Mouse (Mus musculus): Measurements from ENCODE around the gene Atp8b4. TPM values are rescaled to one million over a fixed set of nuclear protein-coding genes. Genes with fewer than 3 reads are reported as not detected.

Gene Atp8b4
- total RNA-seq, 1 experiment from 2014 or later, result 85.9 TPM

DNA sequence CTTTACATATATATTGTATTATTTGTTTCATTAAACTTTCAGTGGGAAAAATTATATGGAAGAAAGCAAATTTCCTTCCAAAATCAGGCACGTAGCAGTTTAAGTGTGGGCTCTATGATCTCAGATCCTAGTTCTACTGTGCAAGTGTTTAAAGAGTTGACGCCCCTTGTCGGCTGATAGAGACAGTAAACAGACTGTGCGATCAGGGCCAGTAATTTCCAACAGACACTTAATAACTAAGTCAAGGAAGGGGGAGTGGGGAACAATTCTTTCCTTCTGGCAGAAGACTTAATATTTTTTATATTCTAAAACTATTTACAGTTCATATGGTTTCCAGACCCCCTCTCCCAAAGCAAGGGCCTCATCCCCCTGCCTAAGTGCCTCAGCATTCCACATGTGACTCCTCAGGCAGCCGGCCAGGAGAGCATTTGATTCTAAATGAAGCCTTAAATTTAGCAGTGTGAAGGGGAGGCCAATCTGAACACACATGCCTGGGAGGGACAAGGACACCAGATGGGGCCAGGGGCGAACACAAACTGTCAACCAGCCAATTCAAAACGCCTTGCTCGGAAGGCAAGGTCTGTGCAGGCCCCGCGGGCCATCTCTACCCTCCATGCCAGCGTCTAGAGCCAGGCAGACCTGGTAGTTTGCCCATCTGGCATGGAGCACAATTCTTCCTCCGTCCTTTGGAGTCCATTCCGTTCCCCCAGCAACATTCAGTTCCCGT is 50.1 kb downstream of the Atp8b4 start:
- no peak for ATAC-seq (replicated peaks; ENCODE audit: low read depth, poor library complexity, severe bottlenecking)

DNA sequence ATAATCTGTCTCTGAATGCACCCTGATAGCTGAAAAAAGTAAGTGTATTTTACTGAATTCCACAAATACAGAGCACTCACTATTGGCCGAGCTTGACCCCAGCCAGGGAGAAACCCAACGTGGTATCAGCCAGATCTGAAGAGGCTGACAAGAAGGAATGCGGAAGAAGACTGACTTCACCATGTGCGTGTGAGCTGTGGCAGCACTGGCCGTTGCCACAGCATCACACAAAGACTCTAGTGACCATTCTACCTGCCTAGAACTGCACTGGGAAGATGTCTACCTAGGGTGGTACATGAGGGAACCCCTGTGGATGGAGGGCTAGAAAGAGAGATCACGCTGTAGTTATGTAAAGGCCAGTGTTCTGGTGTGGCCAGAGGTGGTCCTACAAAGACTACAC is 55.4 kb downstream of the Atp8b4 start:
- ATAC-seq (replicated peaks; ENCODE audit: low read depth, poor library complexity, severe bottlenecking), result no peak

DNA sequence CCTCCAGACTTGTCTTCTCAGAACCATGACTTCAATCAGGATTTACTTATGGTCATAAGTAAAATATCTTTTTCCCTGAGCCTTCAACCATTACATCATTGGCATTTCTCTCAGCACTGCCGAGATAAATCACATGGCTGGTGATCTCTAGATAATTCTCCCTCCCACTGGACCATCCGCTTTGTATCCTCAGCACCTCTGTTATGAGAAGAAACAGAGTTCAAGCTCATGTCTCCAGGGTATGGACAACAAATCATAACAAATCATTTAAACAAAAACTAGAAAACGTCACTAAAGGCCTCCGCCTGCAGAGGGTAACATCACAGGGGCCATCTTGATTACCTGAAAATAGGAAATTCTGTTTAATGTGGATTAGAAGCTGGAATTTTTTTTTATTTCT is 58.9 kb downstream of the Atp8b4 start:
- ATAC-seq (replicated peaks; ENCODE audit: low read depth, poor library complexity, severe bottlenecking), result no peak

DNA sequence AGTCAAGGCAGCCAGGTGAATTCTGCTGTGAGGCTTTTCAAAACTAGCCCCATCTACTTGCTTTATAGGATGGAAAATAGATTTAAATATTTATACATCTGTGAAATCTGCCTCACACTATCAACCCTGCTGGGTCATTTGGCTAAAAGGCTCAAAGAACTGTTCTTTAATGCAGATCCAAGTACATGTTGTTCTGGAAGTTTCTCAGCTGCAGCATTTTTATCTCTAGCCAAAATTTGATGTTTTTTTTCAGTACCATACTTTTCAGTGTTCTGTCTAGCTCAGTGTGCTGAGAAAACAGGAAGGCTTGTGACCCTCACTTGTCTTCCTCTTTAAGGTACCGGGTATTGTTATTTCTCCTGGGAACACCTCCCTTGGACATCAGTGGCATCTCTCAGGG is 65.8 kb downstream of the Atp8b4 start:
- ATAC-seq (replicated peaks; ENCODE audit: low read depth, poor library complexity, severe bottlenecking), result no peak

DNA sequence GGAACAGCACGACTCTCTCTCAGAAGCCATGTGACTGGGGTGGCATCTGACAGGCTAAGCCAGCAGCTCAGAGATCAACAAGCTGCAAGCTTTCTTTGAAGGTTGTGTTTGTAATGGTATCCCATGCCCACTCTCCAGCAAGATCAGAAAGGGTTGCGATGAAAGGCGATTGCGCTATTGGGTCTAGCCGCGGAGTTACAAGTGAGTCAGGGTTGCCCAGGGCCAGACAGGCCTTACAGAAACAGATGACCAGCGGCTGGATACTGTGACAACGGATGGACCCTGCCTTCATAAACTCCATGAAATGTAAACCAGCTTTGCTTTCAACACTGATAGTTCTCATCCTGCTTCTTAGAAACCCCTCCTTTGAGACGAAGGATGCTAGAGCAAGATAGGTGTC is 66.2 kb downstream of the Atp8b4 start:
- ATAC-seq (replicated peaks; ENCODE audit: low read depth, poor library complexity, severe bottlenecking), result no peak

DNA sequence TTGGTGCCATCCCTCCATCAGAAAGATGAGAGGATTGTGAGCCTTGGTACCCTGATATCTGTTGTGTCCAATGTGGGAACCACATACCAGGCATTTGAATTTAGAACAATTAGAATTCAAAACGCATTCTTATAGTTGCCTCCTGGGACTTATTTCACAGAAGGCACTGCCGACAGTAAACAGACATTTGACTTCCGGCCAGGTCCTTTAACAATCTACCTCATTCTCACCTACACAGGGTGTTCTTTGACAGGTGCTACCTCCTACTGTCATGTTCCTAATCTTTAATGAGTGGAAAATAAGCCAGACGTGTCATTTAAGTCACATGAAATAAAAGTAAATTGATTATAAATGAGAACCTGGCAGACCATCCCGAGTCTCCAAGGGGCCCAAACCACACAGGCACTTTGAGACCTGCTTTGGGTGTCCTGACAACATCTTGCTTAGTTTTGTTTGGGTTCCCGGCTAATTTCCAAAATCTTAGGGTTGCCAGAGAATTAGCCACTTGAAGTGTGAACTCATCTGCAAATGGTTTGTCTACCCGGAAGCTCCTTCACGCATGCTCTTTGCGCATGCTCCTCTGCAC is 67.9 kb downstream of the Atp8b4 start:
- ATAC-seq (replicated peaks; ENCODE audit: low read depth, poor library complexity, severe bottlenecking), result no peak

DNA sequence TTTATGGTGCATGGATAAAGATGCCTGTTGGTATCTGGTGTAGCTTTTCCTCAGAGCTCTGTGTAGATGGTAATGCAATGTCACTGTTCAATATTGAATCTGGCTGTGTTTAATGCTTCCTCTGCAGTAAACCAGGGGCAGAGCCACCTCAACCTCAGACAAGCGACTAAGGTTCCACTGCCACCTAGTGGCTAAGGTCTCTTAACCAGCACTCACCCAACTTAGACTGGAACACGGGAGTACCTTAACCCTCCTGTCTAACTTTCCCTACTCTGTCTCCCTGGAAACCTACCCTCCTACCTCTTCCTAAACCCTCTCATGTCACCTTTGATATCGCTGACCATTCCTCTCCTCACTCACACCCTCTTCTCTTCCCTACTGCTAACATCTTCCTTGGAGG is 71.2 kb downstream of the Atp8b4 start:
- ATAC-seq (replicated peaks; ENCODE audit: low read depth, poor library complexity, severe bottlenecking), result peak; percentile 89

DNA sequence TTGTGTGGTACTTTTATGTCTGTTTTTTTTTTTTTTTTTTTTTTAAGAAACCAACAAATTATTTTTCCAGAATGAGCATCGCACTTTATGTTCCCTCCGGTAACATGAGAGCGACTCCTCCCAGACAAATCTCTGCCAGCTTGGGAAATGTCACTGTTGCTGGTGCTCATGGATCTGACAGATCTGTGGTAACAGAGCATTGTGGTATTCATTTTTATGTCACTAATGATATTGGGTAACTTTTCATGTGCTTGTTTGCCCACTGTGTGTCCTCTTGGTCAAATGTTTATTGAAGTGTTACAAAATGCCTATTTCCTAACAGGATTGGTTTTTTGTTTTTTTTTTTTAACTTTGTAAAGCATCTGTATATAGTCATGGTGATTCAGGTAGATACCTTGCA is 75.3 kb downstream of the Atp8b4 start:
- no peak for ATAC-seq (replicated peaks; ENCODE audit: low read depth, poor library complexity, severe bottlenecking)

DNA sequence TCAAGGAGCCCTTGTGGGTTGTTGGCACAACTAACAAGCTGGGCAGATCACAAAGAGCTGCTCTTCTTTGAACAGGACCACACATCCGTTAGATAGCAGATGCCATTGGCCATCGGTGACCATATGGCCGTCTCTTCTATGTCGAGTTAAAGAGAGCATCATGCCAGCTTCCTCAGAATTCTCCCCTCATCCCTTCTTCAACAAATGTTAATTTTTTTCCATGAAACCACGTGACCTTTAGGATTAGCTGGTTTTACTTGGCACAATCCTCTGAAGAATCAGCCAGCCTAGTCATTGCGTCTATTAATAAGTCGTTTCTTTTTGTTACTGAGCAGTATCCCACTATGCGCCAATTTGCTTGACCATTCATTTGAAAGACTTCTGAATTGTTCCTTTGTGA is 75.8 kb downstream of the Atp8b4 start:
- no peak for ATAC-seq (replicated peaks; ENCODE audit: low read depth, poor library complexity, severe bottlenecking)

DNA sequence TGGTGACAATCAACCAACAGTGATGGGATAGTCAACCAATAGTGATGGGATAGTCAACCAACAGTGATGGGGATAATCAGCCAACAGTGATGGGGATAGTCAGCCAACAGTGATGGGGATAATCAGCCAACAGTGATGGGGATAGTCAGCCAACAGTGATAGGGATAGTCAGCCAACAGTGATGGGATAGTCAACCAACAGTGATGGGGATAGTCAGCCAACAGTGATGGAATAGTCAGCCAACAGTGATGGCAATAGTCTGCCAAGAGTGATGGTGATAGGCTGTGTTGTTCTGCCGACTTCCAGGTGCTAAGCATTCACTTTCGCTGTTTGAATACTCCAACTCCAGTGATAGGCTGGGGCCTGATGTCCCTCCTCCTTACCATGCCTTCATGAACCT is 79.6 kb downstream of the Atp8b4 start:
- no peak for ATAC-seq (replicated peaks; ENCODE audit: low read depth, poor library complexity, severe bottlenecking)

DNA sequence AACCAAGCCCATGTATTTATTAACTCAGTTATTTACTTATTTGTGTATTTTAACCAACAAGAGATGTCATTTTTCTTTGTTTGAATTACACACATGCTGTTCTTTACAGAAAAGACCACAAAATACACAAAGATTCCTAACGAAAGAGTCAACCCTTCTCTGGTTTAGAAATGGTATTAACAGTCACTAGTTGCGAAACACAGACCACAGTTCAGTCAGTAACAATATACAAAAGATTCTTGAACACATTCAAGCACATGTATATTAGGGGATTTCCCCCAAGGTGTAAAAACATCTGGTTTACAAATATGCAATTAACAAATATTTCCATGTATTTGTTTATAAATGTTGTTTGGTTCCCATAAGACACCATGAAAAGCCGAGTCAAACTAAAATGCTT is 81.6 kb downstream of the Atp8b4 start:
- no peak for ATAC-seq (replicated peaks; ENCODE audit: low read depth, poor library complexity, severe bottlenecking)

DNA sequence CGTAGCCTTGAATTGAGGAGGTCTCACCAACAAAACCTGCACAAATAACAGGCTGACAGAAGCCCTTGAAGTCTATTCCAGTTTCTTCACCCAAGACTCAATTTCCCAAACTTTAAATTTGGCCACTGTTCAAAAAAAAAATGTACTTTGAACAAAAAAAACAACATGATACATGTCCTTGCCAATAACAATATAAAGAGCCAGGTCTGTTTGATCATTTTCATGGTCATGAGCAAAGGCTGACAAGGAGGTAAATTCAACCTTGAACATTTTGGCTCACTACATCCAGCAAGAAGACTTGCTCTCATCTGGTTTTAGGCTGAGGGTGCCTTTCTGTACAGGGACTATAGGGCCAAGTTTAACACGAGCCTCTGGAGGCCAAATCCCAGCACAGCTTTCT is 83.7 kb downstream of the Atp8b4 start:
- ATAC-seq (replicated peaks; ENCODE audit: low read depth, poor library complexity, severe bottlenecking), result no peak

DNA sequence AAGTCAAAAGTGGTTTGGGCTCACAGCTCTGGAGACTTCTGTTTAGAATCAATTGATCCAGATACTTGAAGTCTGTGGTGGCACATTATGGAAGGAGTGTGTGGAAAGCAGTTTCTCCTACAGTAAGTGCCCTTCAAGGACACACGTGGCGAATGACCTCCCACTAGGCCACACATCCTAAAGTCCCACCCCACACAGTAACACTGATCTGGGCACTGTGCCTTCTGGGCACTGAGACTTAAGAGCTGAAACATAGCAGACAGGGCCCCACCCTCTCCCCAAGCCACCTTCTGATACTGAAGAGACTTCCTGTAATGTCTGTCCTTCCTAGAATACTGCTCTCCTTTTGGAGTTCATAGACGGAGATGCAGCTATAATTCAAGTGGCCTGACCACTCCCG is 84.5 kb downstream of the Atp8b4 start:
- ATAC-seq (replicated peaks; ENCODE audit: low read depth, poor library complexity, severe bottlenecking), result 0 out of 2 replicates have a peak, but pooled peaks have one; percentile 18

DNA sequence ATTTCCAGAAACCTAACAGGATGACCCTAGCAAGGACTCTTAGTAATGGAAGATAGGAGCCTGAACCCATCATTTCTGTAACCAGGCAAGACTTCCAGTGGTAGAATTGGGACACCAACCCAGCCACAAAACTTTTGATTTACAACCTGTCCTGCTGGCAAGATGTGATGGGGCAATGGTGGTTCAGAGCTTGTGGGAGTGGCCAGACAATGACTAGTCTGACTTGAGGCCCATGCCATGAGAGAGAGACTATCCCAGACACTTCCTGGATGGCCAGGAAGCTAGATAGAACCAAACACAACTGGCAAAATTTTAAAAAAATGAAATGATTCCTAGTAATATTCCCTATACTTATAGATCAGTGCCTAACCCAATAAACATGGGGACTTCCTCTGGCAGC is 87.7 kb downstream of the Atp8b4 start:
- no peak for ATAC-seq (replicated peaks; ENCODE audit: low read depth, poor library complexity, severe bottlenecking)

DNA sequence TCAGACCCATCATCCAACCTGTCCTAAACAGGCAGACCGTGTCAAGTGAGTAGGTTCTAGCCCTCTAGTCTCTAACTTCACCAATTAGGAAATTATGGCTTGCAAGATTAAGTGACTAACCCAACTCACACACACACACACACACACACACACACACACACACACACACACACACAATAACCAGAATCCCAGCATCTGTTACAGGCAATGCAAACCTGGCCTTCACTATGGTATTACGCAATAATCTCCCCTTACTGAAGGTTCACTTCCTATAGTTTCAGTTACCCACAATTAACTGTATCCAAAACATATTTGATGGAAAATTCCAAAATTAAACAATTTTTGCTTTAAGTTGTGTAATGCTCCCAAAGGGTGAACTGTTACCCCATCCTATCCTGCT is 101.0 kb downstream of the Atp8b4 start:
- ATAC-seq (replicated peaks; ENCODE audit: low read depth, poor library complexity, severe bottlenecking), result no peak

DNA sequence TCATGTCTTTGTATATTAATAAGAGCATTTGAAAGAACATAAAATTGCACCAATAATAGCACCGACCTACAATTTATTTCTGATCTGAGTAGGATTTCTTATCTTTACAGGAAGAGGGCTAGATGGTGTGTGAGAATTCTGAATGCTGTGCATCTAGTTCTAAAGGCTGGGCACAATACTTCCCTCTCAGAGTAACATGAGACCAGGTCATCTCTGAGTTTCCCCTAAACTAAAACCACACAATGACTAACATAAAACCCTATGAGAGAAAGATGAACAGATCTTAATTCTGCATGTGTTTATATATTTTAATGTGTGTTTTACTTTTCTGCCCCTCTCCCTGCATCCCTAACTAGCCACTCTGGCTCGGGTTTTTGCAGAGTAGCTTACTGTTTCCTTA is 101.5 kb downstream of the Atp8b4 start:
- peak; percentile 51; the same call in 1 of the 2 replicates for ATAC-seq (replicated peaks; ENCODE audit: low read depth, poor library complexity, severe bottlenecking)

DNA sequence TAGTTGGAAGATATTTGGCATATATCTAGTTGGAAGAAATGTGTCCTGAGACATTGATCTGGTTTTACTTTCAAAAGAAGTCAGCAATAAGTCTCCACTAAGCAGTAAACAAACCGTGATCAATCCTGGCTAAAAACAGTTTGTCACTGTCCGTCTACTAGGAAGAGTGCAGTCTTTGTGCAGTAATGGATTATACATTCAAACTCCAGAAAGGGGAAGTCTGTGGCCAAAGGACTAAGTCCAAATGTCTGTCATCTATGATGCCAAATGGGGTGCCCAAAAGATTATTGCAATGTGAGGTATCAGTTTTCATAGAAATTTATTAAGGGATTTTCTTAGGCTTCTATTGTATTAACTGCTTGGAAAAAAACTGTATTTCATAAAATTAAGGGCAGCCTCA is 102.3 kb downstream of the Atp8b4 start:
- ATAC-seq (replicated peaks; ENCODE audit: low read depth, poor library complexity, severe bottlenecking), result peak; percentile 63

DNA sequence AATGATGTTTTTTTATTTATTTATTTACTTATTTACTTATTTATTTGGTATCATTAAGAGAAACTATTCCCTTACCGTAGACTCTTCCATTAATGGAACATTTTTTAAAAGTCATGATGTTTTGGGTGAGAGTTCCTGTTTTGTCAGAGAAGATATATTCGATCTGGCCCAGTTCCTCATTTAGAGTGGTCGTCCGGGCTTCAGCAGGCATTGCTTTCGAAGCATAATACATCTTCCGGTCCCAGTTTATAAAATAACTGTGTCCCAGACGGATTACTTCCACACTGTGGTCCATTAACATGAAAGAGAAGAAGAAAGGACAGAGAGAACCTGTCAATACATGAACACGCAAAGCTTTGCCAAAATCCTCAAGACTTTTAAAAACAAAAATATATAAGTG is 103.0 kb downstream of the Atp8b4 start:
- ATAC-seq (replicated peaks; ENCODE audit: low read depth, poor library complexity, severe bottlenecking), result peak; percentile 67

DNA sequence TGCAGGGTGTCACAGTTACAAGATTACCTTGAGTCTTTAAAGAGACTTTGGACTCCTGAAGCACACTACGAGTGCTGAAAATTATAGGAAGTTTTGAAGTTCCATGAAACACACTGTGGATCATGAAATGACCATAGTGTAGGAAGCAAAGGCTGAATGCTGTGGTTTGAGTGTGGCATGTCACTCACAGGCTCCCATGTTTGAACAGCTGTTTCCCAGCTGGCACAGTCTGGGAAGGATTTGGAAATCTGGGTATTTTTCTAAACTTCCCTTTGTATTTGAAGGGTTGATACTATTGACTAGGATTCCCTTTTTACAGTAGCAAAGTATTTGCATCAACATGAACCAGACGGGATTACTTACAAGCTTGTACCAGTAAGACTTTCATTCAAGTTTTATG is 105.5 kb downstream of the Atp8b4 start:
- no peak for ATAC-seq (replicated peaks; ENCODE audit: low read depth, poor library complexity, severe bottlenecking)

DNA sequence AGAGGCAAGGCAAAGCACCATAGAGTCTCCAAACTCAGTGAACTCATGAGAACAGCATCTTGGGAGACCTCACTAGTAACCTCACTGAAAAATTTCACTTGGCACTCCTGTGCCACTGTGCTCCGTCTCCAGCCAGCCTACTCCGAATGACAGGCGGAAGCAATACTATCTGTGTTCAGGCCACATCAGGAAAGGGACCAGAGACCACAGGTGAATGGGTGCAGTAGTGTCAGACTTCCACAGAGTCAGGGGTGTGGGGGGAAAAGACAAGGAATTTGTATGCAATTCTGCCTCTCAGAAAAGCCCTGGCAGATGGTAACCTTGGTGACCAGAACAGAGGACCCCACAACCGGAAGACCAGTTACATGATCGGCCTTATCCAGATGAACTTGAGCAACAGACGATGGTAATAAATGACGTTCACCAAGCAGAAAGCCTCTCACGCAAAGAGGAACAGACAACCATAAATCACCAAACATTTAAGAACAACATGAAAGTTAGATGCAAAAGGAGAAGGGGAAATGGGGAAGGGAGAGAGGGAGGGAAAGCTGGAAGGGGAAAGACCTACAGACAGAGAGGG is 112.9 kb downstream of the Atp8b4 start:
- peak; percentile 79 for ATAC-seq (replicated peaks; ENCODE audit: low read depth, poor library complexity, severe bottlenecking)

DNA sequence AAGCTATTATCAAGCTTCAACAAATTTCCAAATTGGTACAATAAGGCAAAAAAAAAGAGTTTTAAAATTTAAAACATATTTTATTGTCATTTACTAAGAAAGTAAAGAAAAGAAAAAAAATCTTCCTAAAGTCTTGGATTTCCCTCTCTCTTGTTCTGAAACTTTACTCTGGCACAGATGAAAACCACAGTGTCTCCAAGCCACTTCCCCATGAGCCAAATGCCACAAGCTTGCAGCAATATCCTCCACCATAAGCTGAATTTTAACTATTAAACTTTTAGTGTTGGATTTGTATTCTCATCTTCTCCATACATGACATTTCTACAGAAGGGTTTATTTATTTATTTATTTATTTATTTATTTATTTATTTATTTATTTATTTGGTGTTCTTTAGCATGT is 114.4 kb downstream of the Atp8b4 start:
- ATAC-seq (replicated peaks; ENCODE audit: low read depth, poor library complexity, severe bottlenecking), result 0 out of 2 replicates have a peak, but pooled peaks have one; percentile 30

DNA sequence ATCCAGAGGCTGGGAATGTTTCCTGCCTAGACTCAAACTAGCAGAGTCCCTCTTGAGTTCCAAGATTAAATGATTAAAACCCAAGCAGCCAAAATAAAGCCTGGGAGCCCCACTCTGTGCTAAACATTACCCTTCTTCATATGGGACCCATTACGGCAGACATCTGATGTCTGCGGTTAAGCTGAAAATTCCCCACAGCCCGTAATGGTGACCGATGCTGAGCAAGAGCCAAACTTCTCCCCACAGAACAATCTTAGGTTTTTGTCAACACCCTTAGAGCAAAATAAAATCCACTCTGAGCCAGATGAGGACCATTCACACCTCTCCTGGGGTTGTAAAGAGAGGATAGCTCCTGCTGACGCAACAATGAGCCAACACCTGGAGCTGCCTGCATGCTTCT is 120.2 kb downstream of the Atp8b4 start:
- ATAC-seq (replicated peaks; ENCODE audit: low read depth, poor library complexity, severe bottlenecking), result no peak

Measured in common myeloid progenitor, adult 5-6 weeks (primary cell).